Mouse (Mus musculus): ENCODE results near the gene Vwf.

GRCm38 (mm10) chr6:125622434-125622833 lies 75.9 kb downstream of the Vwf start:
- TF ChIP-seq TCF12 (IDR thresholded peaks at IDR 0.05; ENCODE audit: insufficient read depth, poor library complexity, severe bottlenecking) (no peak), POLR2A (IDR thresholded peaks at IDR 0.05; ENCODE audit: insufficient read length, low read depth) (no peak), E2F4 (IDR thresholded peaks at IDR 0.05; ENCODE audit: insufficient read depth) (no peak), POLR2AphosphoS2 (IDR thresholded peaks at IDR 0.05; ENCODE audit: insufficient read length, low read depth) (no peak), MAX (IDR thresholded peaks at IDR 0.05; ENCODE audit: low read depth) (no peak)

Data from myocyte (in vitro differentiated cells).